Mouse (Mus musculus): ENCODE data around the gene Ccdc141.

- TF ChIP-seq CTCF (IDR thresholded peaks at IDR 0.05; ENCODE audit: low read depth) (no peak), EP300 (IDR thresholded peaks at IDR 0.05; ENCODE audit: low read depth) (no peak)
These were observed 12.9 kb downstream of the Ccdc141 start for GRCm38 (mm10) chr2:77157546-77157945.

Measured in liver, postnatal 0 days (tissue).